Mouse (Mus musculus) hindbrain, embryonic 16.5 days (tissue): ENCODE data around the gene BC029722. TPM values are rescaled to one million over a fixed set of nuclear protein-coding genes. Genes with fewer than 3 reads are reported as not detected.

Source experiments
- ATAC-seq: fragments of 200-750 bp; cut with Nextera tagmentation; 2 replicates; pipeline ENCODE4 v1.8.0; 2017; ENCODE audit warnings: moderate TSS enrichment, moderate library complexity
- H3K27ac ChIP-seq: fragments of 300-500 bp; sonication (generic); 2 replicates; pipeline ENCODE4 v1.5.1; 2014; ENCODE audit warnings: low read depth, mild to moderate bottlenecking, control low read depth, low read length, moderate library complexity
- H3K27me3 ChIP-seq: fragments of 300-500 bp; sonication (generic); replicated peaks from 2 replicates; pipeline ENCODE4 v1.6.1; 2014; ENCODE audit warnings: low read length; ENCODE audit not compliant: control insufficient read depth, insufficient read depth
- H3K36me3 ChIP-seq: fragments of 300-500 bp; sonication (generic); 2 replicates; pipeline ENCODE4 v1.6.1; 2014; ENCODE audit warnings: mild to moderate bottlenecking, low read length, moderate library complexity, mixed read lengths; ENCODE audit not compliant: control insufficient read depth, insufficient read depth
- H3K4me1 ChIP-seq: fragments of 300-500 bp; sonication (generic); 2 replicates; pipeline ENCODE4 v1.6.1; 2014; ENCODE audit warnings: low read depth, low read length; ENCODE audit not compliant: control insufficient read depth, insufficient read depth
- H3K4me2 ChIP-seq: fragments of 300-500 bp; sonication (generic); 2 replicates; pipeline ENCODE4 v1.6.1; 2014; ENCODE audit warnings: mild to moderate bottlenecking, low read length, control low read depth, moderate library complexity
- H3K4me3 ChIP-seq: fragments of 300-500 bp; sonication (generic); 2 replicates; pipeline ENCODE4 v1.5.1; 2014; ENCODE audit warnings: mild to moderate bottlenecking, low read length, control low read depth, moderate library complexity
- H3K9ac ChIP-seq: fragments of 300-500 bp; sonication (generic); 2 replicates; pipeline ENCODE4 v1.6.1; 2014; ENCODE audit warnings: low read depth, mild to moderate bottlenecking, control low read depth, low read length, moderate library complexity
- H3K9me3 ChIP-seq: fragments of 300-500 bp; sonication (generic); 2 replicates; pipeline ENCODE4 v1.6.1; 2014; ENCODE audit warnings: mild to moderate bottlenecking, low read length, moderate library complexity; ENCODE audit not compliant: control insufficient read depth
- WGBS: fragments of 180-500 bp; shearing (Covaris S2); extraction: QIAGEN DNeasy Blood & Tissue Kit; methylation state at CpG from one replicate; pipeline ENCODE4 v1.1.7; 2014; 5-methylcytosine and 5-hydroxymethylcytosine counted together
- polyA plus RNA-seq: library from polyadenylated mRNA; unstranded; fragments of >200 nt; fragmentation: Nextera tagmentation; extraction: Ambion mirVana; gene quantifications from 2 replicates; pipeline ENCODE4 v1.2.1, GENCODE M21; 2015

The BC029722 gene
- polyA plus RNA-seq, result 43.6 and 47.5 TPM in 2 replicates

GRCm38 (mm10) chr2:155819392-155819448 lies at the start of gene BC029722:
TSS of gene BC029722 (minus strand) at chr2:155819426.
- peak within 1 kb of the TSS; percentile 93 for H3K4me2 ChIP-seq
- H3K4me1 ChIP-seq, result peaks cover 12% of the 10 kb centered on the region
- peak within 1 kb of the TSS; percentile 80 for H3K9ac ChIP-seq
- H3K4me3 ChIP-seq, result peak within 1 kb of the TSS; percentile 58
- ATAC-seq, result no peak
- H3K36me3 ChIP-seq, result peaks cover 20% of the 10 kb centered on the region
- no peaks in the 10 kb centered on the region for H3K9me3 ChIP-seq
- H3K27ac ChIP-seq, result peak within 1 kb of the TSS; percentile 86
- H3K27me3 ChIP-seq, result no peaks in the 10 kb centered on the region

- H3K4me3 ChIP-seq, result no peak overlapping the region
- peaks cover 3% of the 10 kb centered on the region; the same call in 1 of the 2 replicates for H3K36me3 ChIP-seq
- H3K27me3 ChIP-seq, result no peaks in the 10 kb centered on the region
- no peaks in the 10 kb centered on the region for H3K9me3 ChIP-seq
- ATAC-seq, result no peak
- H3K4me2 ChIP-seq, result no peak overlapping the region
- H3K4me1 ChIP-seq, result peaks cover 3% of the 10 kb centered on the region; the same call in 1 of the 2 replicates
- 97% methylated on average over 8 of the region's 8 CpGs for WGBS
- no peak overlapping the region for H3K9ac ChIP-seq
- H3K27ac ChIP-seq, result no peak overlapping the region
Measured at GRCm38 (mm10) chr2:155868320-155868719, 49.1 kb upstream of the BC029722 start.

- 43% methylated on average over 11 of the region's 11 CpGs for WGBS
Measured at GRCm38 (mm10) chr2:155863301-155863867, 44.2 kb upstream of the BC029722 start.

GRCm38 (mm10) chr2:155862573-155863300 lies 43.5 kb upstream of the BC029722 start:
- peak; percentile 94 for ATAC-seq
- Histone ChIP-seq H3K27me3 (no peaks in the 10 kb centered on the region), H3K9me3 (no peaks in the 10 kb centered on the region), H3K9ac (peak overlapping the region; percentile 42; the same call in 1 of the 2 replicates), H3K4me3 (no peak overlapping the region), H3K36me3 (peaks cover 8% of the 10 kb centered on the region; the same call in 1 of the 2 replicates), H3K4me2 (peak overlapping the region; percentile 40), H3K27ac (peak overlapping the region; percentile 52), H3K4me1 (peaks cover 7% of the 10 kb centered on the region)
- 52% methylated on average over 13 of the region's 13 CpGs for WGBS

More at GRCm38 (mm10) chr2:155863301-155863867, 44.2 kb upstream of the BC029722 start:
- H3K27me3 ChIP-seq, result no peaks in the 10 kb centered on the region
- H3K36me3 ChIP-seq, result peaks cover 8% of the 10 kb centered on the region; the same call in 1 of the 2 replicates
- H3K4me3 ChIP-seq, result no peak overlapping the region
- no peaks in the 10 kb centered on the region for H3K9me3 ChIP-seq
- H3K27ac ChIP-seq, result peak overlapping the region; percentile 3; the same call in 1 of the 2 replicates
- H3K4me2 ChIP-seq, result peak overlapping the region; percentile 40
- H3K4me1 ChIP-seq, result peaks cover 7% of the 10 kb centered on the region
- peak overlapping the region; percentile 22; the same call in 1 of the 2 replicates for H3K9ac ChIP-seq
- ATAC-seq, result peak; percentile 70

GRCm38 (mm10) chr2:155861581-155861980 lies 42.4 kb upstream of the BC029722 start:
- Histone ChIP-seq H3K4me3 (no peak overlapping the region), H3K9me3 (no peaks in the 10 kb centered on the region), H3K9ac (no peak overlapping the region), H3K36me3 (peaks cover 8% of the 10 kb centered on the region; the same call in 1 of the 2 replicates), H3K4me1 (peaks cover 7% of the 10 kb centered on the region), H3K27me3 (no peaks in the 10 kb centered on the region), H3K27ac (no peak overlapping the region), H3K4me2 (no peak overlapping the region)
- no peak for ATAC-seq
- WGBS, result 92% methylated on average over 6 of the region's 6 CpGs

GRCm38 (mm10) chr2:155860102-155860501 lies 40.9 kb upstream of the BC029722 start:
- H3K4me2 ChIP-seq, result no peak overlapping the region
- H3K27me3 ChIP-seq, result no peaks in the 10 kb centered on the region
- no peak overlapping the region for H3K4me3 ChIP-seq
- no peaks in the 10 kb centered on the region for H3K9me3 ChIP-seq
- H3K27ac ChIP-seq, result no peak overlapping the region
- peaks cover 7% of the 10 kb centered on the region for H3K4me1 ChIP-seq
- H3K9ac ChIP-seq, result no peak overlapping the region
- H3K36me3 ChIP-seq, result peaks cover 12% of the 10 kb centered on the region; the same call in 1 of the 2 replicates
- WGBS, result 88% methylated on average over 7 of the region's 7 CpGs
- ATAC-seq, result no peak

- peaks cover 12% of the 10 kb centered on the region for H3K36me3 ChIP-seq
- H3K27ac ChIP-seq, result no peak overlapping the region
- ATAC-seq, result no peak
- WGBS, result 94% methylated on average over 5 of the region's 5 CpGs
- no peaks in the 10 kb centered on the region for H3K27me3 ChIP-seq
- H3K4me2 ChIP-seq, result no peak overlapping the region
- no peaks in the 10 kb centered on the region for H3K9me3 ChIP-seq
- H3K4me1 ChIP-seq, result no peaks in the 10 kb centered on the region
- H3K4me3 ChIP-seq, result no peak overlapping the region
- no peak overlapping the region for H3K9ac ChIP-seq
Measured at GRCm38 (mm10) chr2:155852536-155852935, 33.3 kb upstream of the BC029722 start.

GRCm38 (mm10) chr2:155850120-155850519 lies 30.9 kb upstream of the BC029722 start:
- Histone ChIP-seq H3K27me3 (no peaks in the 10 kb centered on the region), H3K4me3 (no peak overlapping the region), H3K27ac (no peak overlapping the region), H3K9ac (no peak overlapping the region), H3K4me1 (no peaks in the 10 kb centered on the region), H3K36me3 (peaks cover 13% of the 10 kb centered on the region), H3K9me3 (no peaks in the 10 kb centered on the region), H3K4me2 (no peak overlapping the region)
- ATAC-seq, result no peak
- WGBS, result 81% methylated on average over 7 of the region's 7 CpGs

GRCm38 (mm10) chr2:155849464-155849863 lies 30.2 kb upstream of the BC029722 start:
- H3K4me1 ChIP-seq, result no peaks in the 10 kb centered on the region
- 76% methylated on average over 7 of the region's 7 CpGs for WGBS
- no peaks in the 10 kb centered on the region for H3K27me3 ChIP-seq
- no peak for ATAC-seq
- no peak overlapping the region for H3K27ac ChIP-seq
- H3K4me2 ChIP-seq, result no peak overlapping the region
- no peak overlapping the region for H3K9ac ChIP-seq
- peaks cover 13% of the 10 kb centered on the region for H3K36me3 ChIP-seq
- H3K4me3 ChIP-seq, result no peak overlapping the region
- no peaks in the 10 kb centered on the region for H3K9me3 ChIP-seq
